Mouse (Mus musculus): ENCODE measurements at regions not wholly inside any gene's neighbourhood (a gene's known extent, or its start where the extent isn't known, plus 50 kb on each side); places are given as distances from the start of the nearest gene placed in this dataset.

DNA sequence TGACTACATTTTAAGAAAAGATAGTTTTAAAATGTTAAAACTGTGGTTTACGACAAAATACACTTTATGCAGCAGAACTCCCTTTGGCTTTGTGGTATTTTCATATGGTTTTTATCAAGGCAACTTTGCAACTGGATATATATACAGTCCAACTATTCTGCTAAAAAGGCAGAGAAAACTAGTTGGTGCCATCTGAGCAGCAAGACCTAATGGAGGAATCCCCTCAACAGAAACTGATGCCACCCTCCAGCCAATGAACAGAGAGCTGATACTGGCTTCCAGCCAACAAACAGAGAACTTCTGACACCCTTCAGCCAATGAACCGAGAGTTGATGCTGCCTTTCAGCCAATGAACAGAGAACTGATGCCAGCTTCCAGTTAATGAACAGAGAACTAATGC, 215.9 kb downstream of the Mylk4 start:
- H3K9me3 ChIP-seq (ENCODE audit: low read length): no peaks in the 10 kb centered on the region
- H3K4me1 ChIP-seq (ENCODE audit: insufficient read depth, low read depth, low read length): no peaks in the 10 kb centered on the region
- no peak overlapping the region for H3K27ac ChIP-seq (ENCODE audit: low read length)
- WGBS: 79% methylated on average over 2 of the region's 2 CpGs
- H3K4me3 ChIP-seq (ENCODE audit: low read depth, low read length): no peak overlapping the region
- no peak overlapping the region for H3K4me2 ChIP-seq (replicated peaks; ENCODE audit: low read depth, low read length)
- no peak overlapping the region for H3K9ac ChIP-seq (replicated peaks; ENCODE audit: low read depth)
- DNase-seq (ENCODE audit: low spot score) (no peak), ATAC-seq (no peak)
- TF ChIP-seq CTCF (IDR thresholded peaks at IDR 0.05) (no peak), EP300 (IDR thresholded peaks at IDR 0.05) (no peak)
- no peaks in the 10 kb centered on the region for H3K27me3 ChIP-seq (replicated peaks; ENCODE audit: insufficient read depth, low read length)
- H3K36me3 ChIP-seq (ENCODE audit: insufficient read depth, low read length): no peaks in the 10 kb centered on the region

DNA sequence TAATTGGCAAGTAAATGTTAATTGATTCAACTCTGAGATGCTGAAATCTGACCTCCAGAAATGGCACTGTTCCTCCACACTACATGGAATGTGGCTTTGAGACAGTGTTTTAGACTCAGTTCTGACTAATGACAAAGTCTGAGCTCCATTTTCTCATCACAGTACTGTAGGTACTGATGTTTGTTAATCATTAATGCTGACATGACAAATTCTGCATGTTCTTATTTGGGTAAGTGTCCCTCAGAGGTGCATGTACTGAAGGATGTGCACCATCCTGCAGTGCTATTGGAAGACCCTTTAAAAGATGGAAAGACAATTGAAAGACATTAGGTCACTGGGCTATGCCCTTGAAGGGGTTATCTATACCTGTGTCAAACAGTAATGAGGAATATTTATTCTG, 222.1 kb upstream of the Gmds start:
- no peaks in the 10 kb centered on the region for H3K9me3 ChIP-seq (ENCODE audit: low read length)
- no peaks in the 10 kb centered on the region for H3K36me3 ChIP-seq (ENCODE audit: insufficient read depth, low read length)
- ATAC-seq (no peak), DNase-seq (ENCODE audit: low spot score) (no peak)
- no peak for TF ChIP-seq CTCF (IDR thresholded peaks at IDR 0.05)
- no peak for TF ChIP-seq EP300 (IDR thresholded peaks at IDR 0.05)
- H3K9ac ChIP-seq (replicated peaks; ENCODE audit: low read depth): no peak overlapping the region
- no peaks in the 10 kb centered on the region for H3K4me1 ChIP-seq (ENCODE audit: insufficient read depth, low read depth, low read length)
- no peaks in the 10 kb centered on the region for H3K27me3 ChIP-seq (replicated peaks; ENCODE audit: insufficient read depth, low read length)
- no peak overlapping the region for H3K4me3 ChIP-seq (ENCODE audit: low read depth, low read length)
- no peak overlapping the region for H3K4me2 ChIP-seq (replicated peaks; ENCODE audit: low read depth, low read length)
- no peak overlapping the region for H3K27ac ChIP-seq (ENCODE audit: low read length)

DNA sequence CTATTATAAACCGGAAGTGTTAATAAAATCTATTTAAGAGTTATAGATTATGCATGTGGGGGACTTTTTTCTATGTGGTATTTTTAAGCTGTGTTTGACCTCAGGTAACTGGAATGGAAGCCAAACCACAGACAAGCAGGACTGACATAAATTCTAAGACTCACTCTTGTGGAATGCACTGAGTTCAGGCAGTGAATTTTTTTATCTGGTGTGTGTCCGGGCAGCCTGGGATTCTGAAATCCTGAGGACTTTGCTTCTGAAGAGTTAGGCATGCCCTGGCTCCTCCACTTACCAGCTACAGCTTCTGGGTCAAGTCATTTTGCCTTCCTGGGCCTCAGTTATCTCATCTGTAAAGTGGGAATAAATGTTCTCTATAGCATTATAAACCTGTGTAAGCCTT, 217.9 kb upstream of the Gmds start:
- no peaks in the 10 kb centered on the region for H3K4me1 ChIP-seq (ENCODE audit: insufficient read depth, low read depth, low read length)
- no peak overlapping the region for H3K27ac ChIP-seq (ENCODE audit: low read length)
- H3K9me3 ChIP-seq (ENCODE audit: low read length): no peaks in the 10 kb centered on the region
- no peaks in the 10 kb centered on the region for H3K36me3 ChIP-seq (ENCODE audit: insufficient read depth, low read length)
- DNase-seq (ENCODE audit: low spot score): no peak
- TF ChIP-seq EP300 (IDR thresholded peaks at IDR 0.05): no peak
- no peak for TF ChIP-seq CTCF (IDR thresholded peaks at IDR 0.05)
- H3K27me3 ChIP-seq (replicated peaks; ENCODE audit: insufficient read depth, low read length): no peaks in the 10 kb centered on the region
- no peak for ATAC-seq
- no peak overlapping the region for H3K4me3 ChIP-seq (ENCODE audit: low read depth, low read length)
- 76% methylated on average over 2 of the region's 2 CpGs for WGBS
- H3K4me2 ChIP-seq (replicated peaks; ENCODE audit: low read depth, low read length): no peak overlapping the region
- no peak overlapping the region for H3K9ac ChIP-seq (replicated peaks; ENCODE audit: low read depth)

DNA sequence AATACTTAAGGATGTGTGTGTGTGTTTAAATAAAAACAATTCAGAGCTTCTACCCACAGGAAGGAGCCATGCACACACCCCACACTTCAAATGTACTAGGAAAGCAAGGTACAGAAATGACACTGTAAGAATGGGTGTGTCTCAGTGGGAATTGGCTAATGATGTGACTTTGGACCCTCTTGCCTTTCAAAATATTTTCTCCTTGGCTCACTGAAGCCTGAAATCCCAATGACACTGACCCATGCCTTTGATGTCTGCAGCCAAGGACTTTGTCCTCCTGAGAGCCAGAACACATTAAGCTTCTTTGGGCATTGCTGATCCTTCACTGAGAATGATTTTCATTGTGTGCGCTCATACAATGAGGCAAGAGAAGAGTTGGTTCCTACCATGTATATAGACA, 216.5 kb upstream of the Gmds start:
- 97% methylated on average over 1 of the region's 1 CpGs for WGBS
- no peak overlapping the region for H3K4me3 ChIP-seq (ENCODE audit: low read depth, low read length)
- H3K27ac ChIP-seq (ENCODE audit: low read length): no peak overlapping the region
- DNase-seq (ENCODE audit: low spot score) (no peak), ATAC-seq (no peak)
- H3K9me3 ChIP-seq (ENCODE audit: low read length): no peaks in the 10 kb centered on the region
- no peak overlapping the region for H3K9ac ChIP-seq (replicated peaks; ENCODE audit: low read depth)
- H3K4me2 ChIP-seq (replicated peaks; ENCODE audit: low read depth, low read length): no peak overlapping the region
- no peaks in the 10 kb centered on the region for H3K27me3 ChIP-seq (replicated peaks; ENCODE audit: insufficient read depth, low read length)
- no peak for TF ChIP-seq CTCF (IDR thresholded peaks at IDR 0.05)
- TF ChIP-seq EP300 (IDR thresholded peaks at IDR 0.05): 0 out of 2 replicates have a peak, but pooled peaks have one; percentile 25
- H3K36me3 ChIP-seq (ENCODE audit: insufficient read depth, low read length): no peaks in the 10 kb centered on the region
- no peaks in the 10 kb centered on the region for H3K4me1 ChIP-seq (ENCODE audit: insufficient read depth, low read depth, low read length)

DNA sequence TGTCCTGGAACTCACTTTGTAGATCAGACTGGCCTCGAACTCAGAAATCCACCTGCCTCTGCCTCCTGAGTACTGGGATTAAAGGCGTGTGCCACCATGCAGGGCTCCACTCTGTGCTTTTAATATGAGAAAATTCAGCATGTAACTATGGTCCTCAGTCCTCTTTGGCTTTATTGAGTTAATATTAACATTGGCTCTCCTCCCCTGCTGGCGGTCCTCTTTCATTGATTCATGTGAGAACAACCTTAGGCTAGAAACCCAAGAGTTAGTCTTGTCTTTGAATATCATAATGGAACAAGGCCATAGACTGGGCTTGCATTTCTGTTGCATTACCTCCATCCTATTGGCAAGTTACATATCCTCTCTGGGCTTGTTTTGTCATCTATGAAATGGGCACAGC, 216.1 kb upstream of the Gmds start:
- H3K4me3 ChIP-seq (ENCODE audit: low read depth, low read length): no peak overlapping the region
- TF ChIP-seq CTCF (IDR thresholded peaks at IDR 0.05) (no peak), EP300 (IDR thresholded peaks at IDR 0.05) (no peak)
- H3K36me3 ChIP-seq (ENCODE audit: insufficient read depth, low read length): no peaks in the 10 kb centered on the region
- H3K27me3 ChIP-seq (replicated peaks; ENCODE audit: insufficient read depth, low read length): no peaks in the 10 kb centered on the region
- WGBS: 90% methylated on average over 3 of the region's 3 CpGs
- DNase-seq (ENCODE audit: low spot score) (no peak), ATAC-seq (no peak)
- no peaks in the 10 kb centered on the region for H3K4me1 ChIP-seq (ENCODE audit: insufficient read depth, low read depth, low read length)
- H3K27ac ChIP-seq (ENCODE audit: low read length): no peak overlapping the region
- H3K9ac ChIP-seq (replicated peaks; ENCODE audit: low read depth): no peak overlapping the region
- no peaks in the 10 kb centered on the region for H3K9me3 ChIP-seq (ENCODE audit: low read length)
- H3K4me2 ChIP-seq (replicated peaks; ENCODE audit: low read depth, low read length): no peak overlapping the region

DNA sequence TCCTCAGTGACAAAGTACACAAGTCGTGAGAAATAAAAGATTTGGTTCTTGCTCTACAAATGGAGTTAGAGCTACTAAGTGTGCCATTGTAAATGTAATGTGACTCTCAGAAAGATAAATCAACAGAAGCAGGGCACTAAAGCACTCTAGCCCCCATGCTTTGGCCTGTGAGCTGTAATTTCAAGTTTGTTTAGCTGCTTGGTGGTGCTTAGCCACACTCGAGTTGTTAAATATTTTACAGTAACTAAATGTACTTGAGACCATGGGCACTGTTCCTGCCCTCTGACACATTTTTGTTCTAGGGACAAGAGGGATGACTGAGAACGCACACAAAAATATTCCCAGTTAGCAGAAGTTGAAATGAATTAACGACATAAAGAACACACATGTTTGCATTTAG, 214.6 kb upstream of the Gmds start:
- H3K27me3 ChIP-seq (replicated peaks; ENCODE audit: insufficient read depth, low read length): no peaks in the 10 kb centered on the region
- peak; percentile 98 for TF ChIP-seq EP300 (IDR thresholded peaks at IDR 0.05)
- TF ChIP-seq CTCF (IDR thresholded peaks at IDR 0.05): no peak
- no peak overlapping the region for H3K9ac ChIP-seq (replicated peaks; ENCODE audit: low read depth)
- no peaks in the 10 kb centered on the region for H3K36me3 ChIP-seq (ENCODE audit: insufficient read depth, low read length)
- 41% methylated on average over 4 of the region's 4 CpGs for WGBS
- H3K4me3 ChIP-seq (ENCODE audit: low read depth, low read length): no peak overlapping the region
- H3K4me2 ChIP-seq (replicated peaks; ENCODE audit: low read depth, low read length): no peak overlapping the region
- H3K27ac ChIP-seq (ENCODE audit: low read length): 0 out of 2 replicates have a peak overlapping the region, but pooled peaks have one; percentile 7
- ATAC-seq (peak; percentile 98), DNase-seq (ENCODE audit: low spot score) (peak; percentile 90)
- H3K9me3 ChIP-seq (ENCODE audit: low read length): no peaks in the 10 kb centered on the region
- H3K4me1 ChIP-seq (ENCODE audit: insufficient read depth, low read depth, low read length): no peaks in the 10 kb centered on the region

DNA sequence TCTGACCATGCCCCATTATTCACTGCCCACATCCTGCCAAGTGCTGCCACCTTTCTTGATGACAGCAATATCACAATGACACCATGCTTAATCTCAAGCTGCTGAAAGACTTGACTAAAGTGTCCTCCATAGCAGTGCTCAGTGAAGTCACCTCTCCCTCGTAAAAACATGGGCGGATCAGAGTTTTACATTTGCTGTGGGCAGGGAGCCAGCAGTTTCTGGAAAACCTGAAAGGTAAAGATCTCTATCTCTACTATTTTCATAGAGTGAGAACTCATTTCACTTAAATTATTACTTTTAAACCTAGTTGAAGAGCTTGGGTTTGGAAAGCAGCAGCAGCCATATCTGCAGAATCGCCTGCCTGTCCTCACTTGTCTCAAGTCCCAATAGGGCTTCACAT, 211.6 kb upstream of the Gmds start:
- H3K27me3 ChIP-seq (replicated peaks; ENCODE audit: insufficient read depth, low read length): no peaks in the 10 kb centered on the region
- H3K9me3 ChIP-seq (ENCODE audit: low read length): no peaks in the 10 kb centered on the region
- H3K4me1 ChIP-seq (ENCODE audit: insufficient read depth, low read depth, low read length): no peaks in the 10 kb centered on the region
- 57% methylated on average over 3 of the region's 3 CpGs for WGBS
- H3K27ac ChIP-seq (ENCODE audit: low read length): no peak overlapping the region
- TF ChIP-seq CTCF (IDR thresholded peaks at IDR 0.05): 0 out of 2 replicates have a peak, but pooled peaks have one; percentile 7
- TF ChIP-seq EP300 (IDR thresholded peaks at IDR 0.05): no peak
- ATAC-seq (no peak), DNase-seq (ENCODE audit: low spot score) (peak; percentile 6)
- H3K4me2 ChIP-seq (replicated peaks; ENCODE audit: low read depth, low read length): no peak overlapping the region
- H3K36me3 ChIP-seq (ENCODE audit: insufficient read depth, low read length): no peaks in the 10 kb centered on the region
- H3K9ac ChIP-seq (replicated peaks; ENCODE audit: low read depth): no peak overlapping the region
- no peak overlapping the region for H3K4me3 ChIP-seq (ENCODE audit: low read depth, low read length)
